Mouse (Mus musculus): ENCODE measurements at regions not wholly inside any gene's neighbourhood (a gene's known extent, or its start where the extent isn't known, plus 50 kb on each side); places are given as distances from the start of the nearest gene placed in this dataset.

DNA sequence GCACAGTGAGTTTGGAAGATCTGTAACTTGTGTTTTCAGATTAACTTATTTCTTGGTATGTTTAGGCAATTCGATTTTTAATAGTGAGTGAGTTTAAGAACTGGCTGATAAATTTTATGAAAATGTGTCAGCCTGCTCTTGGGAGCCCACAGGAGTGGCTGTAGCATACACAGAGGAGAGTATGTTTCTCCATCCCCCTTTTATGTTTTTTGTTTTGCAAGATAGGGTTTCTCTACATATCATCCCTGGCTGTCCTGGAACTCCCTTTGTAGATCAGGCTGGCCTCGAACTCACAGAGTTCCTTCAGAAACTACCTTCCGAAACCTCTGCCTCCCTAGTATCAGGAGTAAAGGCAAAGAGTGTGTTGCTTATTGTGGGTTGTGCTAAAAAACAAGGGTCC is 124.2 kb upstream of the Cpm start:
- no peak for DNase-seq (ENCODE audit: low spot score)

DNA sequence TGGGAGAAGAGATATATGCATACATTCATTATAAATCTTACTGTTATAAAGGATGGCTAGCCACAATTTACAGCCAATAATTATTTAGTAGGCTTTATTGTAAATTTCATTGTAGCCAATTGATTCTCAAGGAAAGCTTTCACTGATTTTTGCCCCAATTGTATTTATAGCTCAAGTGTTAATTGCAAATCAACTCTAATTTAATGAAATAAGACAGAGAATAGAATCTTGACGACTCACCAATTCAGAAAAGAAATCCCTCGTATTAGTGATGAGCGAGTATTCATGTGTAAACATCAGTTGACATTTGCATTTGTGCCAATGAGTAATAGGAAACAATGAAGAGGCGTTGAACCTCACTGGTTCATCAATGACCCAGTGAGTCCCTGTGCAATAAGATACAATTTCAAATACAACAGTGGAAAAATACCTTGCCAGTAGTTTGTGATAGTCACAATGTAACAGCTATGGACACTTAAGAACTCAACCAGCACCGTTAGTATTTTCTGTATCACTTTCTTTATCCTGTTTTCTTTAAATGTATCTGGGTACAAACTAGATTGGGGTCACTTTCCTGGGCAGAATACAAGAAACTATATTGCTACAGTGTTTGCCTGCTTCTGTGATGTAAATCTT is 124.6 kb upstream of the Cpsf6 start:
- no peak overlapping the region for H3K27ac ChIP-seq (ENCODE audit: low read depth, low read length)
- H3K9me3 ChIP-seq (replicated peaks; ENCODE audit: control insufficient read depth, low read length) = no peaks in the 10 kb centered on the region
- H3K4me1 ChIP-seq (ENCODE audit: control insufficient read depth, insufficient read depth, low read length) = no peaks in the 10 kb centered on the region
- ATAC-seq (no peak), DNase-seq (ENCODE audit: low spot score) (no peak)
- no peaks in the 10 kb centered on the region for H3K36me3 ChIP-seq (ENCODE audit: control insufficient read depth, insufficient read depth, low read length)
- H3K9ac ChIP-seq (ENCODE audit: low read length) = no peak overlapping the region
- 47% methylated on average over 5 of the region's 5 CpGs for WGBS
- no peak overlapping the region for H3K4me2 ChIP-seq (ENCODE audit: low read length)
- H3K4me3 ChIP-seq (ENCODE audit: low read depth, low read length) = no peak overlapping the region
- no peaks in the 10 kb centered on the region for H3K27me3 ChIP-seq (replicated peaks; ENCODE audit: control insufficient read depth, insufficient read depth, low read length)

More for the DNA sequence above, 124.2 kb upstream of the Cpm start:
- H3K4me1 ChIP-seq (ENCODE audit: control insufficient read depth, insufficient read depth, low read length) = no peaks in the 10 kb centered on the region
- no peak overlapping the region for H3K4me2 ChIP-seq (ENCODE audit: low read length)
- H3K4me3 ChIP-seq (ENCODE audit: low read depth, low read length) = no peak overlapping the region
- no peak overlapping the region for H3K9ac ChIP-seq (ENCODE audit: low read length)
- H3K27ac ChIP-seq (ENCODE audit: low read depth, low read length) = no peak overlapping the region
- H3K9me3 ChIP-seq (replicated peaks; ENCODE audit: control insufficient read depth, low read length) = no peaks in the 10 kb centered on the region
- no peaks in the 10 kb centered on the region for H3K27me3 ChIP-seq (replicated peaks; ENCODE audit: control insufficient read depth, insufficient read depth, low read length)
- no peak for ATAC-seq
- H3K36me3 ChIP-seq (ENCODE audit: control insufficient read depth, insufficient read depth, low read length) = no peaks in the 10 kb centered on the region
- 97% methylated on average over 3 of the region's 3 CpGs for WGBS

DNA sequence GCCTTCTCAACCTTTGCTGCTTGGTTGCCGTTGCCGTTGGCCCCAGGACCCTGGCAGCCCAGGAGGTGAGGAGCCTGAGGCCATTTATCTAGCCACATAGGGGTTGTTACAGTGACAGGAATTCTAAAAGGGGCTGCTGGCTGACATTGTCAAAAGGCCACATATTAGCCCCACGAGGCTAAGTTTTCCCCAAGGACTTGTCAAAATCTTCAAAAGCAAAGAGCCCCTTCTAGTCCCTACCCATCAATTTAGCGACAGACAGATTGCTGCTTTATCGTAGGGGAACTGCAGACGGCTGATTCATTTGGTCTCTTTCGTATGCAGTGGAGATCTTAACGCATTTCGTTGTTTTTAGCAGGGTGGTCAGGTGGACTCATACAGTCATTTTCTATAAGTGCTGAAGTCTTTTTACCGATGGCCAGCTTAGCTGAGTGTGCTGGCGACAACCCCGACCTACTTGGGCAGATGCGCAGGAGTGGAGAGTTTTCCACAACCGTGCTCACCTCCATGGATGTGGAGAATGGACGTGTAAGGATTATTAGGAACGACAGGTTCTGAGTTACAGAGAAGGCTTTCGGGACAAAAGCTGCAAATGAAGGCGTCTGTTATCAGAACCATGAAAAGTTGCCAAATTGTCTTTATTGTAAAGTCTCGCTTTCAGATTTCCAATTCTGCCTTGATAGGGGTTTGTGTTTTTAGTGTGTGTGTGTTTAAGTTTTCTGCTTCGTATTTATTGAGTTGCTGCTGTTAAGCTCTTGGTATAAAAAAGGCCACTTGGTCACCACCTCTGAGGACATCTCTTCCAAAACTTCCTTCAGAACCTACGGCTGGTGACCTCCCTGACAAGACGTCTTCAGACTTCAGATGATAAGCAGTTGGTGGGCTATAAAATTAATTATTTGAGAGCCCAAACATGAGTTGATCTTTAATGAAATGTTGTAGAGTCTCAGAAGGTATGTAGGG is 123.7 kb upstream of the Cpsf6 start:
- no peaks in the 10 kb centered on the region for H3K36me3 ChIP-seq (ENCODE audit: control insufficient read depth, insufficient read depth, low read length)
- H3K27me3 ChIP-seq (replicated peaks; ENCODE audit: control insufficient read depth, insufficient read depth, low read length) = no peaks in the 10 kb centered on the region
- H3K4me3 ChIP-seq (ENCODE audit: low read depth, low read length) = no peak overlapping the region
- WGBS = 86% methylated on average over 22 of the region's 22 CpGs
- no peak overlapping the region for H3K27ac ChIP-seq (ENCODE audit: low read depth, low read length)
- DNase-seq (ENCODE audit: low spot score) (no peak), ATAC-seq (no peak)
- H3K9ac ChIP-seq (ENCODE audit: low read length) = no peak overlapping the region
- H3K4me1 ChIP-seq (ENCODE audit: control insufficient read depth, insufficient read depth, low read length) = no peaks in the 10 kb centered on the region
- H3K4me2 ChIP-seq (ENCODE audit: low read length) = no peak overlapping the region
- H3K9me3 ChIP-seq (replicated peaks; ENCODE audit: control insufficient read depth, low read length) = no peaks in the 10 kb centered on the region

DNA sequence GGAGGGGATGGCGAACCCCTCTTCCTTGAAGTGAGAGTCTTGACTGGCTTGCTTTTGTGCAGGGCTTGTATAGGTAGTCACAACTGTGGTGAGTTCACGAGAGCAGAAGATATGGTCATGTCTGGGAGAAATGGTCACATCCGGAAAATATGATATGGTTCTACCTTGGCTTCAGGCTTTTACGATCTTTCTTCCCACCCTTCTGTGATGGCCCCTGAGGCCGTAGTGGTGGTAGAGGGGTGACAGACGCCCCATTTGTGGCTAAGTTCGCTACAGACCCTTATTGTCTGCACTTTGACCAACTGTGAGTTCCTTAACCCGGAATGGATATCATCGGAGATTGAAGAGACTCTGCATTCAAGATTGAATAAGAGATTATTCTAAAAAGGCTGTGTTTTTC is 122.9 kb upstream of the Cpsf6 start:
- H3K9me3 ChIP-seq (replicated peaks; ENCODE audit: control insufficient read depth, low read length) = no peaks in the 10 kb centered on the region
- no peak overlapping the region for H3K4me2 ChIP-seq (ENCODE audit: low read length)
- H3K9ac ChIP-seq (ENCODE audit: low read length) = no peak overlapping the region
- no peaks in the 10 kb centered on the region for H3K27me3 ChIP-seq (replicated peaks; ENCODE audit: control insufficient read depth, insufficient read depth, low read length)
- H3K4me3 ChIP-seq (ENCODE audit: low read depth, low read length) = no peak overlapping the region
- ATAC-seq (no peak), DNase-seq (ENCODE audit: low spot score) (no peak)
- 93% methylated on average over 9 of the region's 9 CpGs for WGBS
- no peaks in the 10 kb centered on the region for H3K4me1 ChIP-seq (ENCODE audit: control insufficient read depth, insufficient read depth, low read length)
- no peaks in the 10 kb centered on the region for H3K36me3 ChIP-seq (ENCODE audit: control insufficient read depth, insufficient read depth, low read length)
- H3K27ac ChIP-seq (ENCODE audit: low read depth, low read length) = no peak overlapping the region

DNA sequence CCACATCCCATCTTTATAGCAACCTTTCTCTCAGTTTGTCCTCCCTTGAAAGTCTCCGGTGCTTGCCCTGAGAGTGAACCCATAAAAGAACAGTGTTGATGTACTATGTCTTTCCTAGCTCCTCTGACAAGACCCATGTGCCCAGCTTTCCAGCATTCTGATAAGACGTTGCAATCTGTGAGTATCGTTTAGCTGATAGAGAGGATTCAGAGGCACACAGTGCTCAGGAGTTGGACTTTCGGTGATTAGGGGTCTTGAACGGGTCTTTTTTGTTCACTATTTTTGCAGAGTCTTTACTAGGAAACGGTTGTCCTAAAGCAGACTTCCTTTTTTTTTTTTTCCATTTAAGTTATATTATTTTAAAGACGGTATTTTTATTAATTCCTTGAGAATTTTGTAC is 122.3 kb upstream of the Cpsf6 start:
- WGBS = 93% methylated on average over 7 of the region's 7 CpGs
- ATAC-seq (no peak), DNase-seq (ENCODE audit: low spot score) (no peak)
- H3K27me3 ChIP-seq (replicated peaks; ENCODE audit: control insufficient read depth, insufficient read depth, low read length) = no peaks in the 10 kb centered on the region
- H3K4me3 ChIP-seq (ENCODE audit: low read depth, low read length) = no peak overlapping the region
- no peak overlapping the region for H3K27ac ChIP-seq (ENCODE audit: low read depth, low read length)
- no peaks in the 10 kb centered on the region for H3K36me3 ChIP-seq (ENCODE audit: control insufficient read depth, insufficient read depth, low read length)
- no peak overlapping the region for H3K4me2 ChIP-seq (ENCODE audit: low read length)
- H3K4me1 ChIP-seq (ENCODE audit: control insufficient read depth, insufficient read depth, low read length) = no peaks in the 10 kb centered on the region
- H3K9me3 ChIP-seq (replicated peaks; ENCODE audit: control insufficient read depth, low read length) = no peaks in the 10 kb centered on the region
- H3K9ac ChIP-seq (ENCODE audit: low read length) = no peak overlapping the region

DNA sequence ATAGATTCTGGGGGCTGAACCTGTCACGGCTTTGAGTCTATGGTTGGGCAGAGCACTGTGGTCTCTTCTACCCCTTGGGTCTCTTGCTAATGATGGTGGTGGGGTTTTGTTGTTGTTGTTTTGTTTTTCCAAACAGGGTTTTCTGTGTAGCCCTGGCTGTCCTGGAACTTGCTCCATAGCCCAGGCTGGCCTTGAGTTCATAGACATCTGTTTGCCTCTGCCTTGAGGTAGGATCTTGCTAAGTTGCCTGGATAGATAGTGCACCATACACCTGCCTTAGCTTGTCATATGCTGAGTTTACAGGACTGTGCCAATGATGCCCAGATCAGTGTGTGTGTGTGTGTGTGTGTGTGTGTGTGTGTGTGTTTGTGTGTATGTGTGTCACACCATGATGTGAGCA is 121.6 kb upstream of the Cpsf6 start:
- 96% methylated on average over 1 of the region's 1 CpGs for WGBS

DNA sequence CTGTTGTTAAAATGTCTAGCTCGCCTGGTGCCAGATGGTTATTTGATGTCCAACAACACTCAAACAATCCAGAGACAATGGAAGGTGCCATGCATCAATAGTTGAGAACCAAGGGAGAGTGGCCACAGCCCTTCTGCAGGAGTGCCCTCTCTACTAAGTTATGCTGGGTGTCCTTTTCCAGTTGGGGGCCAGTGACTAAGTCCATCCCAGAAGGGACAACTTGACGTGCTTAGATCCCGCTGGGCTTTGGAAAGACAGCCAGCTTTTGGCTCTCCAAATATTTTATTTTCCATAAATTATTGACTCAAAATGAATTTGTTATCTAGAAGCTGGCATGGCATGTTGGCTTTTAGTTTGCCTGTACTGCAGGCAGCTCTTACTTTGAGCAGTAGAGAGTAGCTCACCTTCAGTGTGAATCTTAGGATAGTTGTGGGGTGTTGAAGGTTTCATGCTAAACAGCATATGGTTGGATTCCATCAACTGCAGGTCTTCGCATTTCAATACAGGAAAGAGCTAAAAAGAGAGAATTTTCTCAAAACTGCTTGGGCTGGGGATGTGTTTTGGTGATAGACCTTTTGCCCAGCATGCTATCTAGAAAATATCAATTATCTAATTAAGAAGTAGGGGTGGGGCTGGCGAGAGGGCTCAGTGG is 120.8 kb upstream of the Cpsf6 start:
- Histone ChIP-seq H3K4me2 (ENCODE audit: low read length) (no peak overlapping the region), H3K36me3 (ENCODE audit: control insufficient read depth, insufficient read depth, low read length) (no peaks in the 10 kb centered on the region), H3K4me1 (ENCODE audit: control insufficient read depth, insufficient read depth, low read length) (no peaks in the 10 kb centered on the region), H3K27me3 (replicated peaks; ENCODE audit: control insufficient read depth, insufficient read depth, low read length) (no peaks in the 10 kb centered on the region), H3K9me3 (replicated peaks; ENCODE audit: control insufficient read depth, low read length) (no peaks in the 10 kb centered on the region), H3K27ac (ENCODE audit: low read depth, low read length) (no peak overlapping the region), H3K9ac (ENCODE audit: low read length) (no peak overlapping the region), H3K4me3 (ENCODE audit: low read depth, low read length) (no peak overlapping the region)
- ATAC-seq (no peak), DNase-seq (ENCODE audit: low spot score) (no peak)
- 94% methylated on average over 5 of the region's 5 CpGs for WGBS

More for the DNA sequence above, 121.6 kb upstream of the Cpsf6 start:
- Histone ChIP-seq H3K4me2 (ENCODE audit: low read length) (no peak overlapping the region), H3K9ac (ENCODE audit: low read length) (no peak overlapping the region), H3K9me3 (replicated peaks; ENCODE audit: control insufficient read depth, low read length) (no peaks in the 10 kb centered on the region), H3K4me1 (ENCODE audit: control insufficient read depth, insufficient read depth, low read length) (no peaks in the 10 kb centered on the region), H3K4me3 (ENCODE audit: low read depth, low read length) (no peak overlapping the region), H3K27ac (ENCODE audit: low read depth, low read length) (no peak overlapping the region), H3K27me3 (replicated peaks; ENCODE audit: control insufficient read depth, insufficient read depth, low read length) (no peaks in the 10 kb centered on the region), H3K36me3 (ENCODE audit: control insufficient read depth, insufficient read depth, low read length) (no peaks in the 10 kb centered on the region)
- DNase-seq (ENCODE audit: low spot score) (no peak), ATAC-seq (no peak)

DNA sequence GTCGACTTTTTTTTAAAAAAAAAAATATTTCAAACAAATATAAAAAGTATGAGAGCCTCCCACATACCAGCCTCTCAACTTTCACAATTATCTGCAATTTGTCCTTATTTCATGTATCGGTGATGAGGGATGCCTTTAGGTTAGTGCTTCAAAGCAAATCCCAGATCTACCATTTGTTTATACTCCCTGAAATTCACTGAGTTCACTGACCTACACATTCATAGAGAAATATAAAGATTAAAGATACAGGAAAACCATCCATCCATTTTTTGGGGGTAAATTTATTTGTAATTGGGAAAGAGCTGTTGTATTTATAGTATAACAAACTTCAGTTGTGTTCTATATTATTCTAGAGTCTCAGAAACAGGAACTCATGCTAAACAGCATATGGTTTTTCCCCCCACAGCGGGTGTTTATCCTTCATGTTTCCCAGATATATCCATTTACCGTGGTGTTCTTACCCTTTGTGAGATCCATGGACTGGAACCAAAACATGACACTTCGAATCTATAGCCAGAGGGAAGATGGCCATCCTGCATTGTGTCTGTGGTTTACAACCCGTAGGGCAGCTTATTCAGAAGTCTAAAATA is 120.1 kb upstream of the Cpsf6 start:
- Histone ChIP-seq H3K36me3 (ENCODE audit: control insufficient read depth, insufficient read depth, low read length) (no peaks in the 10 kb centered on the region), H3K9me3 (replicated peaks; ENCODE audit: control insufficient read depth, low read length) (no peaks in the 10 kb centered on the region), H3K4me1 (ENCODE audit: control insufficient read depth, insufficient read depth, low read length) (no peaks in the 10 kb centered on the region), H3K9ac (ENCODE audit: low read length) (no peak overlapping the region), H3K27me3 (replicated peaks; ENCODE audit: control insufficient read depth, insufficient read depth, low read length) (no peaks in the 10 kb centered on the region), H3K4me3 (ENCODE audit: low read depth, low read length) (no peak overlapping the region), H3K4me2 (ENCODE audit: low read length) (no peak overlapping the region), H3K27ac (ENCODE audit: low read depth, low read length) (no peak overlapping the region)
- WGBS = 89% methylated on average over 6 of the region's 6 CpGs
- DNase-seq (ENCODE audit: low spot score) = no peak
- no peak for ATAC-seq

All from forebrain, embryonic 14.5 days (tissue).